Mouse (Mus musculus) urinary bladder, postnatal 36 days (tissue): ENCODE results near the gene Bsn.
"Not testable (repeated sequence)": the region's sequence is repeated elsewhere in the genome, so short reads cannot be mapped to it uniquely, and the experiment has no call there.

Experiments
- DNase-seq, 2 experiments: peaks; one replicate each; pipeline ENCODE4 v3.0.0; 2022; ENCODE audit warnings: low spot score in 2 of 2, mixed read lengths in 1 of 2

Bsn gene

GRCm38 (mm10) chr9:108196920-108197677 is 6.9 kb upstream of the Bsn start:
- DNase-seq: peak in 1 of 2 experiments; percentile 22

- not testable (repeated sequence) for DNase-seq
Measured at GRCm38 (mm10) chr9:108196222-108196621, 6.0 kb upstream of the Bsn start.

GRCm38 (mm10) chr9:108189488-108189786 is 747 bp downstream of the Bsn start:
- no peak for DNase-seq

- no peak for DNase-seq
Measured at GRCm38 (mm10) chr9:108189023-108189422, 1.2 kb downstream of the Bsn start.

GRCm38 (mm10) chr9:108188511-108188910 is 1.7 kb downstream of the Bsn start:
- DNase-seq: no peak

GRCm38 (mm10) chr9:108187616-108188015 is 2.6 kb downstream of the Bsn start:
- DNase-seq: no peak

GRCm38 (mm10) chr9:108185786-108186185 is 4.4 kb downstream of the Bsn start:
- no peak for DNase-seq

GRCm38 (mm10) chr9:108183531-108183994 is 6.6 kb downstream of the Bsn start:
- no peak for DNase-seq

GRCm38 (mm10) chr9:108182806-108183506 is 7.2 kb downstream of the Bsn start:
- DNase-seq: no peak

- no peak for DNase-seq
Measured at GRCm38 (mm10) chr9:108178391-108178790, 11.8 kb downstream of the Bsn start.

GRCm38 (mm10) chr9:108175116-108175838 is 14.9 kb downstream of the Bsn start:
- no peak for DNase-seq

GRCm38 (mm10) chr9:108172777-108173350 is 17.3 kb downstream of the Bsn start:
- no peak for DNase-seq

- DNase-seq: peak in 1 of 2 experiments; percentile 7
Measured at GRCm38 (mm10) chr9:108169751-108170150, 20.4 kb downstream of the Bsn start.

GRCm38 (mm10) chr9:108165143-108165542 is 25.0 kb downstream of the Bsn start:
- DNase-seq: no peak

GRCm38 (mm10) chr9:108163646-108164284 is 26.4 kb downstream of the Bsn start:
- no peak for DNase-seq

GRCm38 (mm10) chr9:108157891-108158290 is 32.3 kb downstream of the Bsn start:
- no peak for DNase-seq

GRCm38 (mm10) chr9:108157451-108157850 is 32.7 kb downstream of the Bsn start:
- no peak for DNase-seq

- no peak for DNase-seq
Measured at GRCm38 (mm10) chr9:108156786-108157185, 33.4 kb downstream of the Bsn start.

GRCm38 (mm10) chr9:108154814-108155213 is 35.4 kb downstream of the Bsn start:
- DNase-seq: no peak

- DNase-seq: no peak
Measured at GRCm38 (mm10) chr9:108153516-108154448, 36.4 kb downstream of the Bsn start.

GRCm38 (mm10) chr9:108150486-108150885 is 39.7 kb downstream of the Bsn start:
- no peak for DNase-seq
